Mouse (Mus musculus) ES-E14 (cell line): ENCODE results near the gene Coch.

Experiments used
- CHD2 ChIP-seq: IDR thresholded peaks from 2 replicates; pipeline ENCODE4 v1.6.1; 2014; ENCODE audit warnings: mild to moderate bottlenecking, low read depth, low read length, inconsistent platforms
- HCFC1 ChIP-seq: IDR thresholded peaks from 2 replicates; pipeline ENCODE4 v1.6.1; 2012; ENCODE audit warnings: low read length, inconsistent platforms, borderline replicate concordance; ENCODE audit not compliant: insufficient read depth
- ZC3H11A ChIP-seq: IDR thresholded peaks from 2 replicates; pipeline ENCODE4 v1.6.1; 2012; ENCODE audit warnings: low read depth, mild to moderate bottlenecking, inconsistent platforms, low read length, borderline replicate concordance

GRCm38 (mm10) chr12:51591921-51592320 lies 1.2 kb upstream of the Coch start:
- TF ChIP-seq HCFC1 (no peak), CHD2 (no peak), ZC3H11A (no peak)
